Mouse (Mus musculus): ENCODE measurements around the gene Ppil1.

Ppil1 gene

DNA sequence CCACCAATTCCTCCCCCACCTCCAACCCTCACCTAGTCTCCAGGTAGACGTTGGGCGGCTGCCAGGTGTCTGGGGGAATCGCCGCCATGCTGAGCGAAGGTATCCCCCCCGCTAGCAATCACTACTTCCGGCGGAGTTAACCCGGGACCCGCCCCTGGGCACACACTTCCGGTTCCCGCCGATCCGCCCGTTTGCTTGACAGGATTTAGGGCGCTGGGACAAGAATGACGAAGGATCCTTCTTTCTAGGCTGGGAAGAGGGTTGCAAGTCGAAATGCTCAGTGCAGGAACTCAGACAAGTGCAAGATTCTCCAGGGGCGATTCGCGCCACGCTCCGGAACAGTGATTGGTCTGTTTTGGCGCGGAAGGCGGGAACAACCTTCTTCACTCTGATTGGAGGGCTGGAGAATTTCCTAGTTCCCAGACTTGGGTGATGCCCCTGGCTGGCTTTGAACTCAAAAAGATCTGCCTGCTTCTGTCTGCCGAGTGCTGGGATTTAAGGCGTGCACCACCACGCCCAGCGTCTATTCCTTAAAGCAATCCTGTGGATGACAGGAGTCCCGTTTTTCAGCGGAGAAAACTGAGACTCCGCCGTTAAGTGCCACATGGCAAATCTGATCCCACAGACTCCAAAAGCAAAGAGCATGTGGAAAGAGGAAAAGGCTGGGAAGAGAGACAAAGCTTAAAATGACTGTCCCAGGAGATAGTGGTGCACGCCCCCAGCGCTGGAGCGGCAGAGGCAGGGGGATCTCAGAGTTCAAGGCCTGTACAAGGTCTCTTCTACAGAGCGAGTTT lies at the start of gene Ppil1:
Gene Ppil1 (minus strand): TSS at position 347 of the 794 bp plus-strand sequence.
- peak; percentile 80 for DNase-seq (ENCODE audit: low read depth)

- DNase-seq (ENCODE audit: low read depth) = peak; percentile 41
Measured at GRCm38 (mm10) chr17:29313300-29313699, 49.3 kb upstream of the Ppil1 start.

- DNase-seq (ENCODE audit: low read depth) = no peak
Measured at GRCm38 (mm10) chr17:29312082-29312481, 48.1 kb upstream of the Ppil1 start.

- DNase-seq (ENCODE audit: low read depth) = no peak
Measured at GRCm38 (mm10) chr17:29311602-29312001, 47.6 kb upstream of the Ppil1 start.

- no peak for DNase-seq (ENCODE audit: low read depth)
Measured at GRCm38 (mm10) chr17:29310056-29310623, 46.2 kb upstream of the Ppil1 start.

DNA sequence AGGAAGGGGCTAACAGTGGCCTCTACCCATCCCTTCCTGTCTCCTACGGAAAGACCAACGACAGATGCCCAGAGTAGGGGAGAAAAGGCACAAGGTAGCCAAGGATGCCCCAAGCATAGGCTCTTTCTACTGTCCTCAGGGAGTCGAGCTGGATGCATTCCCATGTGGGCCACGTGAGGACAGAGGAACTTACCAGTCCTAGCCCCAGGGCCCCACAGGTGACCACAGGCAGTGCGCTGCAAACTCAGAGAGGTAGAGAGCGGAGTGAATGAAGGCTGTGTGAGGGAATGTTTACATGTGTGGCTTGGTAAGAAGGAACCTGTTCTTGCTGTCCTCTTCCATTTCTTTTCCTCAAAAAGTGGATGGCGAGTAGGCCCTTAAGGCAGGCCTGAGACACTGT lies 41.9 kb upstream of the Ppil1 start:
- no peak for DNase-seq (ENCODE audit: low read depth)

DNA sequence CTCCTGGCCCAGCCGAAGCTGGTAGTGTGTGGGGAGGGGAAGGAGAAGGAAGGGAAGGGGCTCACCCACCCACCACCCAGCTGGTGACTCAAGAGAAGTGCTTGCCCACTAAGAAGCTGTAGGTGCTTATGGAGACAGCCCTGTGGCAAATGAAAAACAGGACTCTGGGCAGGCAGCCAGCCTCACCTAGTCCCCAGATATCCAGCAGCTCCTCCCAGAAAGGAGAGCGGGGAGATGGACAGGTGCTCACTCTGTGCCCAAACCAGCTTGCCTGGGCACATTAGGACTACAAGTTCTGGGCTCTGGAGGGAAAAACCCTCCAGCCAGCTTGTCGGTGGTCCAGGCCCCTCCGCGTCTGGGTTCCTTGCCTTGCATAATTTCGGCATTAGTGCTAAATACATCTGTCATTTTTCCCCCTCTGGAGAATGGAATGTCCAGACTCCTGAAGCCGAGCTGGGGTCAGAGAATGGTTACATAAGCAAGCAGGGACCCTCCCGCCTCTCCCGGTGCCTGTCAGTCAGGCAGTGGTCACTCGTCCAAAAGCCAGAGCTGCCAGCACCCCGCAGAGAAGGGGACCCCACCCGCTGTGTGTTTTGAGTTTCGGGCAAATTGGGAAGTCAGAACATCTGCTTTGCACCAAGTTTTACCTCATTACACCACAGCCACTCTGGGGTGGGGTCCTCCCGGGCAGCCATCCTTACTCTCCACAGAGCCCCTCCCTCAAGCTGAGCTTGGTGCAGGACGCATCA lies 41.2 kb upstream of the Ppil1 start:
- DNase-seq (ENCODE audit: low read depth) = no peak

DNA sequence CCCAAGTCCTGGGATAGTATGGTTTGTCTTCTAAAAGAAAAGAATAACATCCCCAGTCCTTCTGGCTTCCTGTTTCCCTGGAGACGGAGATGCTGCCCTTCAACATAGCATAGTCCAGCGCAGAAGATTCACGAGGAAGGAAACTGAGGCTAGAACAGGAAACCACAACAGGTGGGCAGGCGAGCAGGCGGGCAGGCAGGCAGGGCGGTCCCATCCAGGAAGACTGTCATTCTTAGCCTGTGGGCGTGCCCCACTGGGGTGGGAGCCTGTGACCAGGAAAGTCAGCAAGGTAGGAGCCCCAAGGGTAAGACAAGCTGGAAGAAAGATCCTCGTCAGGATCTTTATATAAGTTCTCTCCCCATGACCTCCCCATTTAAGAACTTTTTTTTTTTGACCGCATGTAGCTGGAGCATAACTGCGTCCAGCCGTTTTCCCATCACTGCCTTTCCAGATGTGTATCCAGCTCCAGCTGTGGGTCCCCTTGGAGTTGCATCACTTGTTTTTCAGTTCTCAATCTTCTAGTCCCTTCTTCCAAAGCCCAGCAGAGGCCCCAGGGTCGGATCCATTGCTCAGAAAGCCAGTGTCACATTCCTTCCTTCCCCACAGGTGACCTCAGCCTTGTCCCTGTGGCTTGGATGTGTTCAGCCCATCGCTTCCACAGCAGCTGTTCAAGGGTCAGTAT lies 40.5 kb upstream of the Ppil1 start:
- DNase-seq (ENCODE audit: low read depth) = no peak

GRCm38 (mm10) chr17:29303856-29304255 lies 39.9 kb upstream of the Ppil1 start:
- no peak for DNase-seq (ENCODE audit: low read depth)

- no peak for DNase-seq (ENCODE audit: low read depth)
Measured at GRCm38 (mm10) chr17:29303087-29303486, 39.1 kb upstream of the Ppil1 start.

- DNase-seq (ENCODE audit: low read depth) = no peak
Measured at GRCm38 (mm10) chr17:29302149-29302548, 38.2 kb upstream of the Ppil1 start.

- no peak for DNase-seq (ENCODE audit: low read depth)
Measured at GRCm38 (mm10) chr17:29301421-29301820, 37.4 kb upstream of the Ppil1 start.

GRCm38 (mm10) chr17:29300926-29301325 lies 36.9 kb upstream of the Ppil1 start:
- DNase-seq (ENCODE audit: low read depth) = no peak

DNA sequence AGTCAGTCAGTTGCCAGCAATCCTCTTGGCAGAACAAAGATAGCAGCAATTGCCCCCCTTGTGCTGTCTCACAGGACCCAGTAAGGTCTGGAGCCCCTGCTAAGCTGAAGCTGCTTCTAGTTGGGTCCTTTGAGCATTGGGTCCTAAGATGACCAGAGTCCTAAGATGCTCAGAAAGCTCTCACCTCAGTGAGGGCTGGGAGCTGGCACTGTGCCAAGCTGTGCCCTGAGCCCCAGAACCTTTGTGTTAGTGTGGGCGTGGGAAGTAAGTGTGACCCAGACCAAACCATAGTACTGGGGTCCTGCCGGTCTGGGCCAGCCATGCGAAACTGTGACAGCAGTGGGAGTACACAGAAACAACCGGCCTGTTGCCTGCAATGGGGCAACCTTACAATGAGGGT lies 35.3 kb upstream of the Ppil1 start:
- no peak for DNase-seq (ENCODE audit: low read depth)

DNA sequence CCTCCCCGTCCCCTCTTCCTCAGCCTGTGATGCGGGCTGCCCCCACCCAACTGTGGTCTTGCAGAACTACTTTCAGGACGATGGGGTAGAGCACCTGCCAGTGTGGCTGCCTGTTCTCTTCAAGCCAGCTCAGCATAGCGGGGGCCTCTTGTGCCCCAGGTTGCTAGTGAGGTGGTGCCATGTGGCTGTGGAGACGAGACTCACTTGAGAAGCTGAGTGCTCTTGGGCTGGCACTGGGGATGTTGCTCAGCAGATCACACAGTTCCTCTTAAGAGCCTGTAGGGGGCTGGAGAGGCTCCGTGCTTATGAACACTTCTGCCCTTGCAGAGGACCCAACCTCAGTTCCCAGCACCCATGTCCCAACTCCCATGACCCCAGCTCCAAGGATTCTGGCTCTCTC lies 33.8 kb upstream of the Ppil1 start:
- DNase-seq (ENCODE audit: low read depth) = no peak

GRCm38 (mm10) chr17:29297321-29297720 lies 33.3 kb upstream of the Ppil1 start:
- no peak for DNase-seq (ENCODE audit: low read depth)

DNA sequence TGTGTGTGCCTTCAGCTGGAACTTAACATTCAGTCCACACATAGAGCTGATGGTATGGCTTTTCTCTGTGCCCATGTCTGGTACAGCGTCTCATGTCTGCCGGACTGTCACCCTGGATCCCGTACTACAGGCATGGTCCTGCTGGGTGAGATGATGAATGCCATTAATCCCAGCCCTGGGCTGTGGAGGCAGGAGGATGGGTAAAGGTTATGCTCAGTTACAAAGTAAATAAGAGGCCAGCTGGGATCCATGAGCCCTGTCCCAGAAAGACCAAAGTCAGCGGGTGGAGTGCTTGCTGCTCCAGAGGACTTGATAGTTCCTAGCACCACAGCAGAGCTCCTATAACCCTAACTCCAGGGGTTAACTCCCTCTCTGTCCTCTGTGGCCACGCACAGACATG lies 31.8 kb upstream of the Ppil1 start:
- DNase-seq (ENCODE audit: low read depth) = no peak

GRCm38 (mm10) chr17:29293807-29294605 lies 30.0 kb upstream of the Ppil1 start:
- no peak for DNase-seq (ENCODE audit: low read depth)

GRCm38 (mm10) chr17:29292996-29293395 lies 29.0 kb upstream of the Ppil1 start:
- no peak for DNase-seq (ENCODE audit: low read depth)

DNA sequence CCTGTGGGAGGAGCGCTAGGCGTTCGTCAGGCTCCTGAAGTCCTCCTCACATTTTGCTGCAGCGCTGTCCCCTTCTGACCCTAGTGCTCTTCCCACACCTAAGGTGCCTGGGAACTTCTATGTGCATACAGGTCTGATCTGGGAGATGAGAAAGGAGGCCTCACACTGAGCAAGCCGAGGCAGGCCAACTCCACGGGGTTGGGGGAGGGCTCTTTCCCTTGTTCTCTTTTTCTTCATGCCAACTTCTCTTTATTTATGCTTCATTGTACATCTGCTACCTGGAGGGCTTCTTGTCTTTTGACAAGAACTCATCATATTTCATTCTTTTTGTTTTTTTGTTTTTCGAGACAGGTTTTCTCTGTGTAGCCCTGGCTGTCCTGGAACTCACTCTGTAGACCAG lies 27.8 kb upstream of the Ppil1 start:
- DNase-seq (ENCODE audit: low read depth) = no peak

DNA sequence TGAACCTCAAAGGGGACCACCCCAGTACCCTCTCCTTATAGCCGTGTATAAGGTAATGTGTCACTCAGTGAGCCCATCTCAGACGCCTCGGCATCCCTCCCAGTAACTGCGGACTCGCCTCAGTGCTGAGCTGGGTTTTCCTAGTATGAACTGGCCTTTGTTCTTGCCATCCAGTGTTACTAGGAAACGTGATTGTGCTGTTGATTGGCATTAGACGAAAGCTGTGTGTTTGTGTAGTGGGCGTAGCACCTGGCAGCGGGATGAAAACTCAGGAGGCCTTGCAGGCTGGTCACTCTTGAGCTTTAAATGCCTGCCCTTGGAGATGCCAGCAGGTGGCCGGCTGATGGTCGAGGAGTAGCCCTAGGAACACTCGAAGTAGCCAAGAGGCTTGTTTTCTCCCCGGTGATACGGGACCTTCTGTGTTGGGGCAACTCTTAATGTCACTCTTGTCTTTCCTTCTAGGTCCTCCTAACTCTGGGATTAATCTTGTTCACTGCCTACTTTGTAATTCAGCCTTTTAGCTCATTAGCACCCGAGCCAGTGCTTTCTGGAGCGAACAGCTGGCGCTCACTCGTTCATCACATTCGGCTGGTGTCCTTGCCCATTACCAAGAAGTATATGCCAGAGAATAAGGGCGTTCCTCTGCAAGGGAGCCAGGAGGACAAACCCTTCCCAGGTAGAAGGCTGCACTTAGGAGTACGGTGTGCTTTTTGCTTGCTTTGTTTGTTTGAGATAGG lies 18.4 kb upstream of the Ppil1 start:
- no peak for DNase-seq (ENCODE audit: low read depth)
